Mouse (Mus musculus): ENCODE data around the gene Aifm3.

Aifm3 gene

DNA sequence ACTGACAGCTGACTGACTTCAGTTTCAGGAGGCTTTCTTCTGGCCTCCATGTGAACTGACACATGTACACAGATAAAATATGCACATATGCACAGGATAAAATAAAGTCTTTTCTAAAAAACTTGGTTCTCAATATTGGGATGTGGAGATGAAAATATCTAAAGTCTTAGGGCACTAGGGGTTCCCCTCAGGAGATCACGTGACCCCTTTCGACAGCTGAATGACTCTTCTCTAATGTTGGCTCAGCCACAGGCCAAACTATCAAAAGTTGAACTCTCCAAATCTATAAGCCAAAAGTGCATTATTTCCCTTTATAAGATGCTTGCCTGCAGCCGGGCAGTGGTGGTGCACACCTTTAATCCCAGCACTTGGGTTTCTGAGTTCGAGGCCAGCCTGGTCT is 66.8 kb downstream of the Aifm3 start:
- no peak for DNase-seq

DNA sequence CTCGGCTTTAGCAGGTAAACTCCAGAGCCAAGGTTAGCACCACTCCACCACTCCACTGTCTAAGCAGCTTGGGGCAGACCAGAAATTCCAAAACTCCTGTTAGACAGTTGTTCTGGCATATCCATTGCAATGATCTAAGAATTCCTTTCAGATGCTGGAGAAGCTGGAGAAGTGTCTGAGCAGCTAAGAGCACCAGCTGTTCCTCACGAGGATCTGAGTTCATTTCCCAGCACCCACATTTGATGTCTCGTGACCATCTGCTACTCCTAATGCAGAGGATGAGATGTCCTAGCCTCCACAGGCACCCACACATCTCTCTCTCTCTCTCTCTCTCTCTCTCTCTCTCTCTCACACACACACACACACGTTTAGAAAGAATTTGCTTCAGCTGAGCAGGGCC is 67.5 kb downstream of the Aifm3 start:
- DNase-seq = no peak
